Mouse (Mus musculus): ENCODE measurements at regions not wholly inside any gene's neighbourhood (a gene's known extent, or its start where the extent isn't known, plus 50 kb on each side); places are given as distances from the start of the nearest gene placed in this dataset.

DNA sequence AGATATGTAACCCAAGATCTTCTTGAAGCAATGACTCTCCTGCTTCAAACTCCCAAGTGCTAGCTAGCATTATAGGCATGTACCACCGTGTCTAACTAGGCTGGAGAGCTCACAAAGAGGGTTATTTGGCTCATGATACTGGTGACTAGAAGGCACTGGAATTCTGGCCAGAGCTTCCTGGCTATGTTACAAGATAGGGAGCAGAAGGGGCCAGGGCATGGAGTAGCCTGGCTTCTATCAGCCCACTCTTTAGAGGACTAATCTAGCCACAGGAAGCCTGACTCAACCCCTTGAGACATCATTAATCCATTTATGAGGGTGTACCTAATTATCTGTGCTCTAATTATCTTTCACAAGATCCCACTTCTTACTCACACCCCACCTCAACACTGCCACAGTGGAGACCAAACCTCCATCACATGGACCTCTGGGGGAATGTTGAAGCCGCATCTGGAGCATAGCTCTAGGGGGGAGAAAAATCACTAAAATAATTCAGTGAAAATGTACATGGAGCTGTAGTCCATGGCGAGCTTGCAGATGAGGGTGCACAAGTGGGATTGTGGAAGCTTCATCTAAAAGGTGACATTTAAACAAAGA, 77.2 kb upstream of the Rai14 start:
- Histone ChIP-seq H3K4me1 (replicated peaks; ENCODE audit: control insufficient read depth, insufficient read depth, low read length) (no peaks in the 10 kb centered on the region), H3K4me2 (replicated peaks; ENCODE audit: low read depth) (no peak overlapping the region), H3K36me3 (ENCODE audit: control insufficient read depth, insufficient read depth) (no peaks in the 10 kb centered on the region), H3K27me3 (replicated peaks; ENCODE audit: control insufficient read depth, insufficient read depth, low read length) (no peaks in the 10 kb centered on the region), H3K9ac (ENCODE audit: low read depth, low read length) (no peak overlapping the region), H3K9me3 (ENCODE audit: control insufficient read depth) (no peaks in the 10 kb centered on the region), H3K4me3 (ENCODE audit: low read depth, low read length) (no peak overlapping the region), H3K27ac (ENCODE audit: low read depth, low read length) (no peak overlapping the region)
- no peak for ATAC-seq
- no peak for TF ChIP-seq CTCF (IDR thresholded peaks at IDR 0.05; ENCODE audit: low read depth)
- WGBS: 84% methylated on average over 3 of the region's 3 CpGs

DNA sequence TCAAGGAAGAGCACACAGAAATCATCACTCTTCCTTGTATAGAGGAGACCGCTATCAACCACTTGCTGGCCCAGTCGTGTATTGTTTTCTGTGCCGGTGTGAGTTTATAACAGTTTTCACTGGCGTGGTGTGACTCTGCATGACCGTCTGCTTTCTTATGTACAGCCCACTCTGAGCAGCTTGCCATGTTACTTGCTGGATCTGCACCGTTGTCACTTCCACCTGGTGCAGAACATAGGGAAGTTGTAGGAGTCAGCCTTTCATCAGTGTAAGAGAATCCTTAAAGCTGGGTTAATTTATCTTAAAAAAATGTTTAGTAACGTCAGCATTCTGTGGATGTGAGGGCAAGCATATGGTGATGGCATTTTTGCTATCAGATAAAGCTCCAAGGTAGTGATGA, 77.7 kb upstream of the Rai14 start:
- Histone ChIP-seq H3K36me3 (ENCODE audit: control insufficient read depth, insufficient read depth) (no peaks in the 10 kb centered on the region), H3K4me2 (replicated peaks; ENCODE audit: low read depth) (no peak overlapping the region), H3K27me3 (replicated peaks; ENCODE audit: control insufficient read depth, insufficient read depth, low read length) (no peaks in the 10 kb centered on the region), H3K9me3 (ENCODE audit: control insufficient read depth) (no peaks in the 10 kb centered on the region), H3K4me1 (replicated peaks; ENCODE audit: control insufficient read depth, insufficient read depth, low read length) (no peaks in the 10 kb centered on the region), H3K27ac (ENCODE audit: low read depth, low read length) (no peak overlapping the region), H3K9ac (ENCODE audit: low read depth, low read length) (no peak overlapping the region), H3K4me3 (ENCODE audit: low read depth, low read length) (no peak overlapping the region)
- TF ChIP-seq CTCF (IDR thresholded peaks at IDR 0.05; ENCODE audit: low read depth): no peak
- WGBS: 75% methylated on average over 7 of the region's 7 CpGs
- ATAC-seq: no peak

GRCm38 (mm10) chr15:10795126-10795792, 80.8 kb upstream of the Rai14 start:
- Histone ChIP-seq H3K36me3 (ENCODE audit: control insufficient read depth, insufficient read depth) (no peaks in the 10 kb centered on the region), H3K4me2 (replicated peaks; ENCODE audit: low read depth) (no peak overlapping the region), H3K27me3 (replicated peaks; ENCODE audit: control insufficient read depth, insufficient read depth, low read length) (no peaks in the 10 kb centered on the region), H3K27ac (ENCODE audit: low read depth, low read length) (no peak overlapping the region), H3K4me3 (ENCODE audit: low read depth, low read length) (no peak overlapping the region), H3K9ac (ENCODE audit: low read depth, low read length) (no peak overlapping the region), H3K4me1 (replicated peaks; ENCODE audit: control insufficient read depth, insufficient read depth, low read length) (no peaks in the 10 kb centered on the region), H3K9me3 (ENCODE audit: control insufficient read depth) (no peaks in the 10 kb centered on the region)
- no peak for ATAC-seq
- no peak for TF ChIP-seq CTCF (IDR thresholded peaks at IDR 0.05; ENCODE audit: low read depth)
- 92% methylated on average over 7 of the region's 7 CpGs for WGBS

- no peaks in the 10 kb centered on the region for H3K4me1 ChIP-seq (replicated peaks; ENCODE audit: control insufficient read depth, insufficient read depth, low read length)
- ATAC-seq: no peak
- TF ChIP-seq CTCF (IDR thresholded peaks at IDR 0.05; ENCODE audit: low read depth): no peak
- H3K9me3 ChIP-seq (ENCODE audit: control insufficient read depth): no peaks in the 10 kb centered on the region
- no peak overlapping the region for H3K27ac ChIP-seq (ENCODE audit: low read depth, low read length)
- no peak overlapping the region for H3K9ac ChIP-seq (ENCODE audit: low read depth, low read length)
- H3K4me2 ChIP-seq (replicated peaks; ENCODE audit: low read depth): no peak overlapping the region
- H3K4me3 ChIP-seq (ENCODE audit: low read depth, low read length): no peak overlapping the region
- no peaks in the 10 kb centered on the region for H3K36me3 ChIP-seq (ENCODE audit: control insufficient read depth, insufficient read depth)
- no peaks in the 10 kb centered on the region for H3K27me3 ChIP-seq (replicated peaks; ENCODE audit: control insufficient read depth, insufficient read depth, low read length)
These were observed 85.2 kb upstream of the Rai14 start for GRCm38 (mm10) chr15:10799656-10800055.

- no peak for ATAC-seq
- no peaks in the 10 kb centered on the region for H3K4me1 ChIP-seq (replicated peaks; ENCODE audit: control insufficient read depth, insufficient read depth, low read length)
- whole genome bisulfite sequencing: 81% methylated on average over 2 of the region's 2 CpGs
- no peak overlapping the region for H3K4me2 ChIP-seq (replicated peaks; ENCODE audit: low read depth)
- H3K36me3 ChIP-seq (ENCODE audit: control insufficient read depth, insufficient read depth): no peaks in the 10 kb centered on the region
- no peak overlapping the region for H3K27ac ChIP-seq (ENCODE audit: low read depth, low read length)
- H3K9ac ChIP-seq (ENCODE audit: low read depth, low read length): no peak overlapping the region
- no peaks in the 10 kb centered on the region for H3K27me3 ChIP-seq (replicated peaks; ENCODE audit: control insufficient read depth, insufficient read depth, low read length)
- no peak overlapping the region for H3K4me3 ChIP-seq (ENCODE audit: low read depth, low read length)
- no peak for TF ChIP-seq CTCF (IDR thresholded peaks at IDR 0.05; ENCODE audit: low read depth)
- H3K9me3 ChIP-seq (ENCODE audit: control insufficient read depth): no peaks in the 10 kb centered on the region
These were observed 99.8 kb upstream of the Rai14 start for GRCm38 (mm10) chr15:10814195-10814594.

DNA sequence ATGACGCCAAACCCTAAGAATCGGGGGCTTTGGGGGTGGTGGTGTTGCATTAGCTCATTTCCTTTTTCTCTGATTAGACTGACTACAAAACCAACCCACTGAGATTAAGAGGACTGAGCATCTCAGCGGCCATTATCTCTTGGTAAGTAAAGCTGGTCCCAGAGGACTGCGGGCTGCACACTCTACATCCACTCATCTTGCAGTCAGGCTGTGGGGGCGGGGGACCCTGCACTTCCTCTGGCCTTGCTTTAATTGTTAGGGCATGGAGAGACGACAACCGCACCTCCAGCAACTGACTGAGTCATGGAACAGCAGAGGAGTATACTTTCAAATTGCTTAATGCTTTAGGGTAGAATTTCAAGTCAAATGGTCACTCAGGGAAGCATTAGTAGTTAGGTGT, 100.3 kb upstream of the Rai14 start:
- no peak for ATAC-seq
- H3K4me3 ChIP-seq (ENCODE audit: low read depth, low read length): no peak overlapping the region
- H3K4me2 ChIP-seq (replicated peaks; ENCODE audit: low read depth): no peak overlapping the region
- WGBS: 66% methylated on average over 7 of the region's 7 CpGs
- no peaks in the 10 kb centered on the region for H3K36me3 ChIP-seq (ENCODE audit: control insufficient read depth, insufficient read depth)
- no peaks in the 10 kb centered on the region for H3K9me3 ChIP-seq (ENCODE audit: control insufficient read depth)
- H3K4me1 ChIP-seq (replicated peaks; ENCODE audit: control insufficient read depth, insufficient read depth, low read length): no peaks in the 10 kb centered on the region
- H3K9ac ChIP-seq (ENCODE audit: low read depth, low read length): no peak overlapping the region
- no peak for TF ChIP-seq CTCF (IDR thresholded peaks at IDR 0.05; ENCODE audit: low read depth)
- no peak overlapping the region for H3K27ac ChIP-seq (ENCODE audit: low read depth, low read length)
- H3K27me3 ChIP-seq (replicated peaks; ENCODE audit: control insufficient read depth, insufficient read depth, low read length): no peaks in the 10 kb centered on the region

All from intestine, postnatal 0 days (tissue).